Mouse (Mus musculus): ENCODE results near the gene Prps1l1. TPM values are rescaled to one million over a fixed set of nuclear protein-coding genes. Genes with fewer than 3 reads are reported as not detected.

The Prps1l1 gene
- polyA plus RNA-seq (2015; fragmentation: Nextera tagmentation; extraction: Ambion mirVana): not detected in 2 replicates

- H3K27ac ChIP-seq: no peak within 1 kb of the TSS
- 78% methylated on average over 4 of the region's 4 CpGs for WGBS
- H3K9ac ChIP-seq: no peak within 1 kb of the TSS
- no peak within 1 kb of the TSS for H3K4me3 ChIP-seq
- ATAC-seq (ENCODE audit: insufficient number of reproducible peaks, insufficient read depth, low FRiP score, low TSS enrichment, low read depth): no peak
- H3K36me3 ChIP-seq: no peaks in the 10 kb centered on the region
- H3K4me2 ChIP-seq: no peak within 1 kb of the TSS
- H3K9me3 ChIP-seq: no peaks in the 10 kb centered on the region
- H3K27me3 ChIP-seq: no peaks in the 10 kb centered on the region
- no peaks in the 10 kb centered on the region for H3K4me1 ChIP-seq
These were observed at the start of gene Prps1l1 for GRCm38 (mm10) chr12:34984461-34984860. Gene Prps1l1 (plus strand): TSS chr12:34984761.

GRCm38 (mm10) chr12:34937918-34938317 lies 46.6 kb upstream of the Prps1l1 start:
- Histone ChIP-seq H3K36me3 (no peaks in the 10 kb centered on the region), H3K27me3 (no peaks in the 10 kb centered on the region), H3K27ac (no peak overlapping the region), H3K4me2 (no peak overlapping the region), H3K4me3 (no peak overlapping the region), H3K4me1 (no peaks in the 10 kb centered on the region), H3K9ac (no peak overlapping the region), H3K9me3 (peaks cover 11% of the 10 kb centered on the region; the same call in 1 of the 2 replicates)
- 93% methylated on average over 1 of the region's 1 CpGs for WGBS
- no peak for ATAC-seq (ENCODE audit: insufficient number of reproducible peaks, insufficient read depth, low FRiP score, low TSS enrichment, low read depth)

GRCm38 (mm10) chr12:34949066-34949706 lies 35.4 kb upstream of the Prps1l1 start:
- Histone ChIP-seq H3K9me3 (no peaks in the 10 kb centered on the region), H3K36me3 (no peaks in the 10 kb centered on the region), H3K27ac (no peak overlapping the region), H3K9ac (no peak overlapping the region), H3K4me2 (no peak overlapping the region), H3K4me3 (no peak overlapping the region), H3K27me3 (no peaks in the 10 kb centered on the region), H3K4me1 (no peaks in the 10 kb centered on the region)
- 83% methylated on average over 6 of the region's 6 CpGs for WGBS
- no peak for ATAC-seq (ENCODE audit: insufficient number of reproducible peaks, insufficient read depth, low FRiP score, low TSS enrichment, low read depth)

GRCm38 (mm10) chr12:34975991-34976390 lies 8.6 kb upstream of the Prps1l1 start:
- Histone ChIP-seq H3K4me1 (no peaks in the 10 kb centered on the region), H3K4me2 (no peak overlapping the region), H3K36me3 (no peaks in the 10 kb centered on the region), H3K27ac (no peak overlapping the region), H3K4me3 (no peak overlapping the region), H3K9ac (no peak overlapping the region), H3K9me3 (no peaks in the 10 kb centered on the region), H3K27me3 (no peaks in the 10 kb centered on the region)
- WGBS: 86% methylated on average over 3 of the region's 3 CpGs
- ATAC-seq (ENCODE audit: insufficient number of reproducible peaks, insufficient read depth, low FRiP score, low TSS enrichment, low read depth): no peak

- Histone ChIP-seq H3K9me3 (no peaks in the 10 kb centered on the region), H3K36me3 (no peaks in the 10 kb centered on the region), H3K9ac (no peak overlapping the region), H3K27me3 (no peaks in the 10 kb centered on the region), H3K4me1 (no peaks in the 10 kb centered on the region), H3K27ac (no peak overlapping the region), H3K4me2 (no peak overlapping the region), H3K4me3 (no peak overlapping the region)
- no peak for ATAC-seq (ENCODE audit: insufficient number of reproducible peaks, insufficient read depth, low FRiP score, low TSS enrichment, low read depth)
- WGBS: 87% methylated on average over 5 of the region's 5 CpGs
These were observed 1.3 kb downstream of the Prps1l1 start for GRCm38 (mm10) chr12:34985865-34986264.

- H3K27ac ChIP-seq: no peak overlapping the region
- H3K36me3 ChIP-seq: no peaks in the 10 kb centered on the region
- H3K27me3 ChIP-seq: no peaks in the 10 kb centered on the region
- no peak overlapping the region for H3K4me2 ChIP-seq
- H3K9me3 ChIP-seq: no peaks in the 10 kb centered on the region
- 90% methylated on average over 7 of the region's 7 CpGs for WGBS
- no peak overlapping the region for H3K4me3 ChIP-seq
- no peaks in the 10 kb centered on the region for H3K4me1 ChIP-seq
- no peak for ATAC-seq (ENCODE audit: insufficient number of reproducible peaks, insufficient read depth, low FRiP score, low TSS enrichment, low read depth)
- H3K9ac ChIP-seq: no peak overlapping the region
These were observed 5.1 kb downstream of the Prps1l1 start for GRCm38 (mm10) chr12:34989537-34990200.

GRCm38 (mm10) chr12:34990387-34990786 lies 5.8 kb downstream of the Prps1l1 start:
- Histone ChIP-seq H3K36me3 (no peaks in the 10 kb centered on the region), H3K9me3 (no peaks in the 10 kb centered on the region), H3K4me3 (no peak overlapping the region), H3K27ac (no peak overlapping the region), H3K9ac (no peak overlapping the region), H3K27me3 (no peaks in the 10 kb centered on the region), H3K4me2 (no peak overlapping the region), H3K4me1 (no peaks in the 10 kb centered on the region)
- ATAC-seq (ENCODE audit: insufficient number of reproducible peaks, insufficient read depth, low FRiP score, low TSS enrichment, low read depth): no peak
- WGBS: 79% methylated on average over 4 of the region's 4 CpGs

- ATAC-seq (ENCODE audit: insufficient number of reproducible peaks, insufficient read depth, low FRiP score, low TSS enrichment, low read depth): no peak
- no peak overlapping the region for H3K9ac ChIP-seq
- 79% methylated on average over 2 of the region's 2 CpGs for WGBS
These were observed 7.3 kb downstream of the Prps1l1 start for GRCm38 (mm10) chr12:34991900-34992299.

GRCm38 (mm10) chr12:34997597-34998182 lies 13.1 kb downstream of the Prps1l1 start:
- no peak overlapping the region for H3K4me2 ChIP-seq
- 92% methylated on average over 3 of the region's 3 CpGs for WGBS
- H3K9ac ChIP-seq: no peak overlapping the region
- H3K36me3 ChIP-seq: no peaks in the 10 kb centered on the region
- H3K27me3 ChIP-seq: no peaks in the 10 kb centered on the region
- no peaks in the 10 kb centered on the region for H3K9me3 ChIP-seq
- H3K4me3 ChIP-seq: no peak overlapping the region
- no peak for ATAC-seq (ENCODE audit: insufficient number of reproducible peaks, insufficient read depth, low FRiP score, low TSS enrichment, low read depth)
- H3K4me1 ChIP-seq: no peaks in the 10 kb centered on the region
- no peak overlapping the region for H3K27ac ChIP-seq

More at GRCm38 (mm10) chr12:34991900-34992299, 7.3 kb downstream of the Prps1l1 start:
- H3K4me2 ChIP-seq: no peak overlapping the region
- no peaks in the 10 kb centered on the region for H3K36me3 ChIP-seq
- H3K27ac ChIP-seq: no peak overlapping the region
- no peaks in the 10 kb centered on the region for H3K27me3 ChIP-seq
- H3K4me1 ChIP-seq: no peaks in the 10 kb centered on the region
- H3K4me3 ChIP-seq: no peak overlapping the region
- H3K9me3 ChIP-seq: no peaks in the 10 kb centered on the region

- 80% methylated on average over 12 of the region's 12 CpGs for WGBS
- no peak for ATAC-seq (ENCODE audit: insufficient number of reproducible peaks, insufficient read depth, low FRiP score, low TSS enrichment, low read depth)
These were observed 14.4 kb downstream of the Prps1l1 start for GRCm38 (mm10) chr12:34998778-34999467.

GRCm38 (mm10) chr12:35000323-35000722 lies 15.8 kb downstream of the Prps1l1 start:
- no peaks in the 10 kb centered on the region for H3K27me3 ChIP-seq
- no peak overlapping the region for H3K9ac ChIP-seq
- H3K4me2 ChIP-seq: no peak overlapping the region
- no peak overlapping the region for H3K27ac ChIP-seq
- no peaks in the 10 kb centered on the region for H3K4me1 ChIP-seq
- 66% methylated on average over 4 of the region's 4 CpGs for WGBS
- no peaks in the 10 kb centered on the region for H3K36me3 ChIP-seq
- no peak for ATAC-seq (ENCODE audit: insufficient number of reproducible peaks, insufficient read depth, low FRiP score, low TSS enrichment, low read depth)
- no peaks in the 10 kb centered on the region for H3K9me3 ChIP-seq
- H3K4me3 ChIP-seq: no peak overlapping the region

More at GRCm38 (mm10) chr12:34998778-34999467, 14.4 kb downstream of the Prps1l1 start:
- no peaks in the 10 kb centered on the region for H3K27me3 ChIP-seq
- H3K27ac ChIP-seq: no peak overlapping the region
- no peak overlapping the region for H3K4me3 ChIP-seq
- H3K4me2 ChIP-seq: no peak overlapping the region
- H3K9ac ChIP-seq: no peak overlapping the region
- H3K4me1 ChIP-seq: no peaks in the 10 kb centered on the region
- no peaks in the 10 kb centered on the region for H3K36me3 ChIP-seq
- H3K9me3 ChIP-seq: no peaks in the 10 kb centered on the region
